Mouse (Mus musculus) v-Abl transformed pro-B cells (cell line): ENCODE data around the gene Pkn2.

Experiments
- in situ Hi-C, 2 experiments: fragments of 400-800 bp; cut with MboI; formaldehyde crosslinking; loops; one replicate each; pipeline ENCODE4 v1.15.1; 2025; ENCODE audit not compliant: unreplicated experiment in 2 of 2

Pkn2 gene

GRCm38 (mm10) chr3:142755132-142755867 lies 126.5 kb downstream of the Pkn2 start:
- in situ Hi-C loops = loop anchor here (25.0 kb wide), 1 partner anchor 1457 kb away; the partner anchor contains the start of gene Lmo4 (in 2 of the 2)

- in situ Hi-C loops = no loop called here
These were observed 132.7 kb downstream of the Pkn2 start for GRCm38 (mm10) chr3:142749131-142749530.

GRCm38 (mm10) chr3:142747673-142748072 lies 134.1 kb downstream of the Pkn2 start:
- in situ Hi-C loops = no loop called here

DNA sequence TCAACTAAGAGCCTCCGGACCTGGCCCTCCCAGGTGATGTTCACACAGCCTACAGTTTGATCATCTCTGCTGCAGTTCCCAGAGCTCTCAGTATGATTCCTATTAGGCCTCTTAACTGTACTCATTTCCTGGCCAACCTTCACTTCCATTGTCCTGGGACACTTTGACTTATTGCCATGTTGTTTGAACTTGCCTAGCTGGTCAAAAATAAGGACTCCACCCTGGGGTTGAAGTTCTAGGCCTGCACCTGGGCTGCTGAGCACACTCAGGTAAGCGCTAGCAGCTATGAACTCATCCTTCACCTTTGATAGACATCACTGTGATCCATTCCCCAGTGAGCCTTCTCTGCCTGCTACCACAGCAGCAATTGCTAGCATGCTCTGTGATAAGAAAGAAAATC lies 136.7 kb downstream of the Pkn2 start:
- in situ Hi-C loops = no loop called here

GRCm38 (mm10) chr3:142743973-142744898 lies 137.6 kb downstream of the Pkn2 start:
- in situ Hi-C loops = no loop called here
